Mouse (Mus musculus) ES-Bruce4 (cell line): ENCODE results near the gene Urah. TPM values are rescaled to one million over a fixed set of nuclear protein-coding genes. Genes with fewer than 3 reads are reported as not detected.

ENCODE experiments used
- H3K27ac ChIP-seq: 2 replicates; pipeline ENCODE4 v1.5.1; 2012; ENCODE audit warnings: low read length, inconsistent platforms; ENCODE audit not compliant: insufficient read depth
- H3K27me3 ChIP-seq: 2 replicates; pipeline ENCODE4 v1.6.1; 2012; ENCODE audit warnings: mild to moderate bottlenecking, low read length, inconsistent platforms; ENCODE audit not compliant: control insufficient read depth, poor library complexity, insufficient read depth, severe bottlenecking
- H3K36me3 ChIP-seq: 2 replicates; pipeline ENCODE4 v1.6.1; 2012; ENCODE audit warnings: inconsistent platforms, mild to moderate bottlenecking, low read length, moderate library complexity; ENCODE audit not compliant: control insufficient read depth, poor library complexity, insufficient read depth, severe bottlenecking
- H3K4me1 ChIP-seq: one replicate; pipeline ENCODE4 v1.8.1; 2011; ENCODE audit warnings: low read length; ENCODE audit not compliant: control insufficient read depth, insufficient read depth
- H3K4me3 ChIP-seq: 2 replicates; pipeline ENCODE4 v1.5.1; 2011; ENCODE audit warnings: low read depth, mild to moderate bottlenecking, low read length
- H3K9ac ChIP-seq: 2 replicates; pipeline ENCODE4 v1.6.1; 2012; ENCODE audit warnings: low read depth, mild to moderate bottlenecking, inconsistent platforms; ENCODE audit not compliant: poor library complexity, severe bottlenecking
- H3K9me3 ChIP-seq: replicated peaks from 2 replicates; pipeline ENCODE4 v1.6.1; 2012; ENCODE audit warnings: mild to moderate bottlenecking, low read length, inconsistent platforms; ENCODE audit not compliant: control insufficient read depth, poor library complexity, insufficient read depth, severe bottlenecking
- CTCF ChIP-seq: IDR thresholded peaks from one replicate; pipeline ENCODE4 v1.8.1; 2011; ENCODE audit warnings: low read depth, low read length
- EP300 ChIP-seq: IDR thresholded peaks from 2 replicates; pipeline ENCODE4 v1.6.1; 2011; ENCODE audit warnings: low read depth, low read length; ENCODE audit not compliant: insufficient read depth
- POLR2A ChIP-seq: IDR thresholded peaks from one replicate; pipeline ENCODE4 v1.8.1; 2011; ENCODE audit warnings: low read length; ENCODE audit not compliant: insufficient read depth
- polyA plus RNA-seq: library from polyadenylated mRNA; stranded (reverse); fragments of >200 nt; gene quantifications from 2 replicates; pipeline ENCODE4 v1.2.4, GENCODE M21; 2011; ENCODE audit warnings: low read depth; ENCODE audit not compliant: missing spikeins, insufficient read depth, insufficient read length

The Urah gene
- 13.1 and 15.2 TPM in 2 replicates for polyA plus RNA-seq

GRCm38 (mm10) chr7:140834968-140835757 is at the start of gene Urah:
Urah (plus strand) TSS chr7:140835018.
- Histone ChIP-seq H3K4me3 (peak within 1 kb of the TSS; percentile 54), H3K4me1 (peaks cover 2% of the 10 kb centered on the region), H3K27ac (peak within 1 kb of the TSS; percentile 24; the same call in 1 of the 2 replicates), H3K27me3 (no peaks in the 10 kb centered on the region), H3K9me3 (no peaks in the 10 kb centered on the region), H3K36me3 (no peaks in the 10 kb centered on the region), H3K9ac (peak within 1 kb of the TSS; percentile 37)
- TF ChIP-seq POLR2A (no peak), EP300 (no peak), CTCF (no peak)

- no peak for TF ChIP-seq EP300
- no peak for TF ChIP-seq CTCF
- no peak for TF ChIP-seq POLR2A
- no peak within 1 kb of the TSS for H3K9ac ChIP-seq
Observed at GRCm38 (mm10) chr7:140787406-140788052, 47.3 kb upstream of the Urah start, which contains the start of gene Syce1. Syce1 (minus strand) TSS chr7:140787852.

GRCm38 (mm10) chr7:140788053-140788435 is 46.8 kb upstream of the Urah start:
- Histone ChIP-seq H3K27me3 (no peaks in the 10 kb centered on the region; the same call in 1 of the 2 replicates), H3K4me1 (no peaks in the 10 kb centered on the region), H3K36me3 (no peaks in the 10 kb centered on the region), H3K9ac (no peak overlapping the region), H3K4me3 (no peak overlapping the region), H3K27ac (no peak overlapping the region), H3K9me3 (no peaks in the 10 kb centered on the region)
- no peak for TF ChIP-seq CTCF
- TF ChIP-seq EP300 = no peak
- TF ChIP-seq POLR2A = no peak

More at GRCm38 (mm10) chr7:140787406-140788052, 47.3 kb upstream of the Urah start, which contains the start of gene Syce1:
- Histone ChIP-seq H3K27me3 (no peaks in the 10 kb centered on the region; the same call in 1 of the 2 replicates), H3K4me1 (no peaks in the 10 kb centered on the region), H3K4me3 (peak within 1 kb of the TSS; percentile 35), H3K9me3 (no peaks in the 10 kb centered on the region), H3K27ac (no peak within 1 kb of the TSS), H3K36me3 (no peaks in the 10 kb centered on the region)

GRCm38 (mm10) chr7:140793541-140793940 is 41.3 kb upstream of the Urah start:
- H3K4me3 ChIP-seq = no peak overlapping the region
- no peaks in the 10 kb centered on the region for H3K9me3 ChIP-seq
- H3K27me3 ChIP-seq = no peaks in the 10 kb centered on the region
- H3K4me1 ChIP-seq = no peaks in the 10 kb centered on the region
- H3K36me3 ChIP-seq = no peaks in the 10 kb centered on the region
- TF ChIP-seq CTCF = no peak
- TF ChIP-seq POLR2A = no peak
- TF ChIP-seq EP300 = no peak
- no peak overlapping the region for H3K27ac ChIP-seq
- no peak overlapping the region for H3K9ac ChIP-seq

- no peaks in the 10 kb centered on the region for H3K27me3 ChIP-seq
- H3K27ac ChIP-seq = no peak overlapping the region
- H3K4me3 ChIP-seq = no peak overlapping the region
- no peaks in the 10 kb centered on the region for H3K36me3 ChIP-seq
- H3K9me3 ChIP-seq = no peaks in the 10 kb centered on the region
- TF ChIP-seq POLR2A (no peak), EP300 (no peak), CTCF (peak; percentile 27)
- H3K9ac ChIP-seq = no peak overlapping the region
- no peaks in the 10 kb centered on the region for H3K4me1 ChIP-seq
Observed at GRCm38 (mm10) chr7:140797619-140798018, 37.2 kb upstream of the Urah start.

- no peak overlapping the region for H3K27ac ChIP-seq
- H3K4me1 ChIP-seq = no peaks in the 10 kb centered on the region
- H3K4me3 ChIP-seq = no peak overlapping the region
- TF ChIP-seq POLR2A = no peak
- no peak for TF ChIP-seq EP300
- no peak for TF ChIP-seq CTCF
- H3K9ac ChIP-seq = no peak overlapping the region
- no peaks in the 10 kb centered on the region for H3K27me3 ChIP-seq
- H3K36me3 ChIP-seq = no peaks in the 10 kb centered on the region
- no peaks in the 10 kb centered on the region for H3K9me3 ChIP-seq
Observed at GRCm38 (mm10) chr7:140798212-140798611, 36.6 kb upstream of the Urah start.
